Mouse (Mus musculus): ENCODE results near the gene Wfikkn1. TPM values are rescaled to one million over a fixed set of nuclear protein-coding genes. Genes with fewer than 3 reads are reported as not detected.

Wfikkn1 gene
- total RNA-seq, 2 experiments from 2014 or later: 1.7 to 2.2 TPM

Small RNA genes lying within 50 kb of the gene (microRNA-seq; reads per million reads assigned to microRNA genes)
- 2.0 to 2.7 reads per million in 2 experiments for gene Mir3082

Other genes with a start within 250 kb of the Wfikkn1 start
- 100 to 1,000 TPM; 130 to 131 TPM for gene Gng13, start 163.7 kb downstream of the Wfikkn1 start, total RNA-seq (2021)
- 1 to 10 TPM; 1.5 to 1.8 TPM for gene Chtf18, start 153.4 kb downstream of the Wfikkn1 start, total RNA-seq (2021)
- 10 to 100 TPM; 63.5 to 64.1 TPM for gene Rpusd1, start 153.2 kb downstream of the Wfikkn1 start, total RNA-seq (2021)
- gene Mslnl, start 144.8 kb downstream of the Wfikkn1 start, total RNA-seq (2021): under 1 TPM in 1 of 2 experiments, not detected in 1; 0.13 TPM
- gene Msln, start 126.5 kb downstream of the Wfikkn1 start, total RNA-seq (2021): 1 to 10 TPM in 1 of 2 experiments, under 1 TPM in 1; 0.46 to 1.2 TPM
- 10 to 100 TPM; 30.6 to 38.5 TPM for gene Narfl, start 107.1 kb downstream of the Wfikkn1 start, total RNA-seq (2021)
- 100 to 1,000 TPM; 103 to 109 TPM for gene Haghl, start 95.2 kb downstream of the Wfikkn1 start, total RNA-seq (2021)
- gene Ccdc78, start 94.3 kb downstream of the Wfikkn1 start, total RNA-seq (2021): under 1 TPM; 0.36 to 0.40 TPM
- 10 to 100 TPM; 88.8 to 99.3 TPM for gene Fam173a, start 88.0 kb downstream of the Wfikkn1 start, total RNA-seq (2021)
- gene AC134908.4, start 85.2 kb downstream of the Wfikkn1 start, total RNA-seq (2021): 1 to 10 TPM in 1 of 2 experiments, under 1 TPM in 1; 0.47 to 1.8 TPM
- 10 to 100 TPM; 81.1 to 83.3 TPM for gene Metrn, start 83.7 kb downstream of the Wfikkn1 start, total RNA-seq (2021)
- gene Fbxl16, start 71.8 kb downstream of the Wfikkn1 start, total RNA-seq (2021): 100 to 1,000 TPM; 664 to 720 TPM
- gene Wdr24, start 57.2 kb downstream of the Wfikkn1 start, total RNA-seq (2021): 10 to 100 TPM; 22.6 to 26.4 TPM
- 10 to 100 TPM; 52.7 to 55.5 TPM for gene Jmjd8, start 52.0 kb downstream of the Wfikkn1 start, total RNA-seq (2021)
- gene Stub1, start 47.5 kb downstream of the Wfikkn1 start, total RNA-seq (2021): 100 to 1,000 TPM; 158 to 165 TPM
- gene Rhbdl1, start 43.6 kb downstream of the Wfikkn1 start, total RNA-seq (2021): 10 to 100 TPM; 42.1 to 43.4 TPM
- gene Gm20683, start 39.1 kb downstream of the Wfikkn1 start, total RNA-seq (2021): 10 to 100 TPM; 21.9 to 22.1 TPM
- 100 to 1,000 TPM in 1 of 2 experiments, 10 to 100 TPM in 1; 98.3 to 109 TPM for gene Rhot2, start 36.0 kb downstream of the Wfikkn1 start, total RNA-seq (2021)
- gene Wdr90, start 19.4 kb downstream of the Wfikkn1 start, total RNA-seq (2021): 10 to 100 TPM; 20.1 to 21.7 TPM
- gene Mcrip2, start 12.1 kb downstream of the Wfikkn1 start, total RNA-seq (2021): 10 to 100 TPM; 23.3 to 23.7 TPM
- 10 to 100 TPM; 36.3 TPM for gene Mettl26, start 5.8 kb downstream of the Wfikkn1 start, total RNA-seq (2021)
- 10 to 100 TPM; 49.4 to 54.7 TPM for gene Rab40c, start 38.9 kb upstream of the Wfikkn1 start, total RNA-seq (2021)
- gene Pigq, start 64.1 kb upstream of the Wfikkn1 start, total RNA-seq (2021): 100 to 1,000 TPM; 108 to 113 TPM
- gene Nhlrc4, start 64.1 kb upstream of the Wfikkn1 start, total RNA-seq (2021): under 1 TPM; 0.32 to 0.36 TPM
- under 1 TPM; 0.99 TPM for gene A930017K11Rik, start 71.7 kb upstream of the Wfikkn1 start, total RNA-seq (2021)
- 10 to 100 TPM; 50.6 to 54.1 TPM for gene Capn15, start 104.9 kb upstream of the Wfikkn1 start, total RNA-seq (2021)
- gene Rab11fip3, start 188.7 kb upstream of the Wfikkn1 start, total RNA-seq (2021): 100 to 1,000 TPM; 106 TPM
- 10 to 100 TPM; 27.4 to 29.7 TPM for gene Decr2, start 209.5 kb upstream of the Wfikkn1 start, total RNA-seq (2021)
- gene Nme4, start 214.7 kb upstream of the Wfikkn1 start, total RNA-seq (2021): 1 to 10 TPM; 3.8 to 5.8 TPM
- 10 to 100 TPM; 12.0 to 13.2 TPM for gene Tmem8, start 232.4 kb upstream of the Wfikkn1 start, total RNA-seq (2021)
- gene Mrpl28, start 242.6 kb upstream of the Wfikkn1 start, total RNA-seq (2021): 10 to 100 TPM; 68.8 to 70.0 TPM